Mouse (Mus musculus) G1E (cell line): Measurements from ENCODE around the gene Parn.

Experiments used
- CTCF ChIP-seq: IDR thresholded peaks from 2 replicates; pipeline ENCODE4 v1.5.1; 2012; ENCODE audit warnings: low read depth, low read length, inconsistent platforms, mixed read lengths
- GATA1 ChIP-seq: IDR thresholded peaks from 2 replicates; pipeline ENCODE4 v1.6.1; 2012; ENCODE audit warnings: borderline replicate concordance, low read length, inconsistent platforms, mixed read lengths
- GATA2 ChIP-seq: IDR thresholded peaks from 2 replicates; pipeline ENCODE4 v1.6.1; 2012; ENCODE audit warnings: low read depth, low read length, inconsistent platforms, borderline replicate concordance
- TAL1 ChIP-seq: conservative IDR thresholded peaks from 2 replicates; pipeline ENCODE4 v1.6.1; 2012; ENCODE audit warnings: low read depth, low read length, inconsistent platforms, mixed read lengths

DNA sequence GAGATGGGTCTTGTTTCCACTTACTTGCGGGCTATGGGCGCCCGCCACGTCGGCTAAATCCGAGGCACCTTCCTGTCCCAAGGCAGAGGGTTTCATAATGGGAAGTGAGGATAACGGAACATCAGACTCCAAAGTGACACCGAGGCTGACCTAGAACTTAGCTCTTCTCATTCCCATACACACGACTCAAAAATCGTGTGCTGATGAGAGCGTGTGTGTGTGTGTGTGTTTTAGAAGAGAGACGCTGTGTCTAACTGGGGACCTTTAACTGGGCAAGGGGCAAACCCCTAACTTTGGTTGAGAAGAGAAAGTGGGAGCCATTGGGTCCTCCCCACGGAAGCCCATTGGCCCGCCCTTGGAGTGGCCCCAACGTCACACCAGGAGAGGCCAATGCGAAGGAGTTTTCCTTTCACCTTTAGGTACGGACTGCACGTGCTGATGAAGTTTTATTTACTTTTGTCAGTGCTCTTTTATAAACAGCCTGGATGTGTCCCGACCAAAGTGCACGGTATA lies 4.5 kb upstream of the Parn start:
- TF ChIP-seq GATA1 (no peak), TAL1 (no peak), CTCF (no peak), GATA2 (no peak)
